Mouse (Mus musculus) olfactory bulb, adult 2 months (tissue): ENCODE data around the gene Btbd9.

Experiments
- CTCF ChIP-seq: fragments of 200-500 bp; IDR thresholded peaks from 2 replicates; pipeline ENCODE4 v1.5.1; 2012; ENCODE audit warnings: low read depth, mild to moderate bottlenecking, low read length, moderate library complexity; ENCODE audit not compliant: insufficient read depth
- POLR2A ChIP-seq: fragments of 200-500 bp; IDR thresholded peaks from 2 replicates; pipeline ENCODE4 v1.6.1; 2012; ENCODE audit warnings: mild to moderate bottlenecking, low read depth, low read length, moderate library complexity; ENCODE audit not compliant: insufficient read depth

DNA sequence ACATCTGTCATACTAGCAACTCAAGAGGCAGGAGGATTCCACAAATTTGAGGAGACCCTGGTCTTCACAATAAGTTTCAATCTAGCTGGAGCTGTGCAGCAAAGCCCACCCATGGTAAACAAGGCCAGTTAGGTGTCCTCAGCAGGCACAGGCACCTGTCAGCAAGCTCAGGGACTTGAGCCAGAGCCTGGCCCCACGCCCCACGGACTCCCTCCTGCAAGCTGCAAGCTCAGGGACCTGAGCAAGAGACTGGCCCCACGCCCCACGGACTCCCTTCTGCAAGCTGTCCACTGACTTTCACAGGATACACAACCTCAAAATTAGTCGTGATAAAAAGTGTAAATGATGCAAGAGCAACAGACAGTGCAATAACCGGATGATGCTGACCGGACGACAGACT is 307.8 kb downstream of the Btbd9 start:
- TF ChIP-seq CTCF (no peak), POLR2A (no peak)
